Mouse (Mus musculus) liver, embryonic 14.5 days (tissue): ENCODE results near the gene Slc39a9. TPM values are rescaled to one million over a fixed set of nuclear protein-coding genes. Genes with fewer than 3 reads are reported as not detected.

Experiments
- ATAC-seq: fragments of 200-750 bp; cut with Nextera tagmentation; 2 replicates; pipeline ENCODE4 v1.8.0; 2017; ENCODE audit warnings: moderate number of reproducible peaks, mild to moderate bottlenecking, moderate library complexity; ENCODE audit not compliant: insufficient read depth
- DNase-seq, 3 experiments: peaks; one replicate each; pipeline ENCODE4 v3.0.0-alpha.2; 2012 to 2013; ENCODE audit warnings: low read depth in 3 of 3, low spot score in 3 of 3
- H3K27ac ChIP-seq: fragments of 300-500 bp; sonication (generic); 2 replicates; pipeline ENCODE4 v1.5.1; 2014; ENCODE audit warnings: moderate library complexity, mild to moderate bottlenecking, control low read depth, inconsistent platforms
- H3K27me3 ChIP-seq: fragments of 300-500 bp; sonication (generic); 2 replicates; pipeline ENCODE4 v1.6.1; 2014; ENCODE audit warnings: mild to moderate bottlenecking, low read length, moderate library complexity; ENCODE audit not compliant: control insufficient read depth, insufficient read depth
- H3K36me3 ChIP-seq: fragments of 300-500 bp; sonication (generic); replicated peaks from 2 replicates; pipeline ENCODE4 v1.6.1; 2014; ENCODE audit warnings: low read depth; ENCODE audit not compliant: control insufficient read depth, insufficient read depth
- H3K4me1 ChIP-seq, 2 experiments: fragments of 200-500 bp in 1 of 2; fragments of 300-500 bp in 1 of 2; sonication (generic) in 1 of 2; replicated peaks; 2 replicates each; pipeline ENCODE4 v1.6.1; 2012 to 2014; ENCODE audit warnings: antibody characterized with exemption in 1 of 2, inconsistent platforms in 1 of 2, low read length in 1 of 2; ENCODE audit not compliant: control insufficient read depth in 2 of 2, insufficient read depth in 2 of 2
- H3K4me2 ChIP-seq: fragments of 300-500 bp; sonication (generic); 2 replicates; pipeline ENCODE4 v1.6.1; 2014; ENCODE audit warnings: low read depth, mild to moderate bottlenecking, control low read depth, moderate library complexity
- H3K4me3 ChIP-seq, 2 experiments: fragments of 200-500 bp in 1 of 2; fragments of 300-500 bp in 1 of 2; sonication (generic) in 1 of 2; 2 replicates each; pipeline ENCODE4 v1.5.1; 2012 to 2014; ENCODE audit warnings: low read depth in 2 of 2, low read length in 2 of 2, mild to moderate bottlenecking in 2 of 2, control low read depth in 1 of 2, inconsistent platforms in 1 of 2, moderate library complexity in 1 of 2; ENCODE audit not compliant: insufficient read depth in 1 of 2
- H3K9ac ChIP-seq: fragments of 300-500 bp; sonication (generic); replicated peaks from 2 replicates; pipeline ENCODE4 v1.6.1; 2014; ENCODE audit warnings: mild to moderate bottlenecking, control low read depth, moderate library complexity
- H3K9me3 ChIP-seq: fragments of 300-500 bp; sonication (generic); 2 replicates; pipeline ENCODE4 v1.6.1; 2016; ENCODE audit warnings: low read length, mixed read lengths; ENCODE audit not compliant: control insufficient read depth
- CTCF ChIP-seq: IDR thresholded peaks from 2 replicates; pipeline ENCODE4 v1.5.1; 2016; ENCODE audit warnings: antibody characterized with exemption, low read depth, control low read depth
- EP300 ChIP-seq: IDR thresholded peaks from 2 replicates; pipeline ENCODE4 v1.6.1; 2016; ENCODE audit warnings: antibody characterized with exemption, low read depth
- WGBS: fragments of 180-500 bp; shearing (Covaris S2); extraction: QIAGEN DNeasy Blood & Tissue Kit; methylation state at CpG from one replicate; pipeline ENCODE4 v1.1.7; 2014; ENCODE audit not compliant: insufficient replicate concordance; 5-methylcytosine and 5-hydroxymethylcytosine counted together
- polyA plus RNA-seq, 2 experiments: library from polyadenylated mRNA; depleted of rRNA in 1 of 2; stranded (reverse) in 1 of 2; unstranded in 1 of 2; fragments of >200 nt; fragmentation: Nextera tagmentation in 1 of 2; extraction: Ambion mirVana in 1 of 2; gene quantifications; 2 replicates each; pipeline versions ENCODE4 v1.2.1 to v1.2.3; 2012 to 2014

The Slc39a9 gene
- polyA plus RNA-seq, 2 experiments = 9.6 to 10.1 TPM

DNA sequence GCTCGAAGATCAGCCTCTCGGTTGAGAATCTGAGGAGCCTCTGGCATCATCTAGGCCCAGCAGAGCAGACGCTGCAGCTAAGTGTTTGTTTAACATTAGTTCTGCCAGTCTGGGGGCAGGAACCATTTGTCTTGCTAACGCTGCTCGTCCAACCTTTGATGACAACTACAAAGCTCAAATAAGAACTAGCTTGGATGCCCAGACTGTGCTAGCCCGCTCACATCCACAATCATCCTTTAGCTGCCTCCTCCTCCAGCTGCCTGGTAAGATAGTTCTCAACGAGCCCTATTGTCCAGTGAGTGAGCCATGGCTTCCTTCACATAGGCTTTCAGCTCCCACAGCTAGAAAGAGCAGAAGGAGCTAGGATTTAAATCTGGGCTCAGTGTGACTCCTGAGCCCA lies 45.4 kb upstream of the Slc39a9 start:
- H3K4me3 ChIP-seq = no peak overlapping the region
- 49% methylated on average over 7 of the region's 7 CpGs for WGBS
- no peak overlapping the region for H3K27ac ChIP-seq
- H3K9ac ChIP-seq = no peak overlapping the region
- ATAC-seq = no peak
- H3K36me3 ChIP-seq = no peaks in the 10 kb centered on the region
- H3K9me3 ChIP-seq = no peaks in the 10 kb centered on the region
- peaks cover 0 to 24% of the 10 kb centered on the region in 2 experiments; a peak in 2 of 4 replicates for H3K4me1 ChIP-seq
- DNase-seq = no peak
- TF ChIP-seq CTCF (no peak), EP300 (no peak)
- H3K4me2 ChIP-seq = no peak overlapping the region
- no peaks in the 10 kb centered on the region for H3K27me3 ChIP-seq

DNA sequence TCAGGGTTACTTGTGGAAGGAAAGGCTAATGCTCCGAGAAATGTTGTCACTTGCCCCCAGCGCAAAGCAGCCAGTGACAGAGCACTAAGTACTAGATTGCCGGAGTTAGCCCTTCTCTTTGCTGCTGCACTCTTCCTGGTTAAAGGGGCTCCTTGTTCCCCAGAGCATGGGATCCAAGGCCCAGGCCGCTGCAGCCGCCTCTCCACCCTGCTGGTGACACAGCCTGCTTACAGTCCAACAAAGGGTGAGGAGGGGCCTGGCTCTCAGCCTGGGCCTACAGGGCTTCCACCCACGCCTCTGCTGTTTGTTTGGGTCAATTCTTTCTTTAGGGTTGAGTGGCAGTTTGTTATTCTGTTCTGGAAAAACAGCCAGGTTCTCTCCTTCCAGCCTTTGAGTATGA lies 44.9 kb upstream of the Slc39a9 start:
- H3K4me2 ChIP-seq = no peak overlapping the region
- peaks cover 0 to 29% of the 10 kb centered on the region in 2 experiments; a peak in 2 of 4 replicates for H3K4me1 ChIP-seq
- H3K36me3 ChIP-seq = no peaks in the 10 kb centered on the region
- H3K9ac ChIP-seq = no peak overlapping the region
- no peak for ATAC-seq
- no peaks in the 10 kb centered on the region for H3K27me3 ChIP-seq
- TF ChIP-seq EP300 = no peak
- peak; percentile 15; the same call in 1 of the 2 replicates for TF ChIP-seq CTCF
- 57% methylated on average over 6 of the region's 6 CpGs for WGBS
- DNase-seq = no peak
- no peaks in the 10 kb centered on the region for H3K9me3 ChIP-seq
- no peak overlapping the region for H3K27ac ChIP-seq
- H3K4me3 ChIP-seq = no peak overlapping the region

DNA sequence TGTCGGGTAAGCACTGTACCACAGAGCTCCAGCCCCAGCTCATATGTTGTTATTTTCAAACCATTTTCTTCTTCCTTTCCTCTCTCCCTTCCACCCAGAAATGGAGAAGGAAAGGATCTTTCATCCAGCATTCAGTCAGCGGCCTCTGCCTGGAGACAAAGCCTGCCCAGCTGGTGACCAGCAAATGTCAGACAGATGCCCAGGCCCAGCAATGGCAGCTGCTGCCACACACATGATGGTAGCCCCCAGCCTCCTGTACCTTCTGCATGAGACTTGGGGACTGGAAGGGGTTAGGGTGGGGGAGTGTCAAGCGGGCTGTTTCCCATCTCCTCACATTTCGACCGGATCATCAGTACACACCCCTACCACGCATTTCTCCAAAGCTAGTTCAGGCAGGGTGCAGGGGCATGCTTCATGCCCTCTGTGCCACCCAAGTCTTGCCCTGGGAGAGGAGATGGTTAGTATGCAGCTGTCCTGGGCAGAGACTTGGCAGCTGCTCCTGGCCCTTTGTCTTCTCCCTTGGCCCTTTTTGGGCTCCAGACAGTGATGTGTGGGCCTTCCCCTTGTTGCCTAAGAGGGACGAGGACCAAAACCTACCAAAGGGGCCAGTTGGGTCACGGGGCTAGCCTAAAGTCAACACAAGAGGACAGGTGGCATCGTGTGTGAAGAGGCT lies 42.0 kb upstream of the Slc39a9 start:
- H3K4me3 ChIP-seq = no peak overlapping the region
- no peak overlapping the region for H3K9ac ChIP-seq
- TF ChIP-seq CTCF (no peak), EP300 (no peak)
- peaks cover 0 to 18% of the 10 kb centered on the region in 2 experiments; a peak in 2 of 4 replicates for H3K4me1 ChIP-seq
- 71% methylated on average over 9 of the region's 9 CpGs for WGBS
- no peak for ATAC-seq
- no peaks in the 10 kb centered on the region for H3K9me3 ChIP-seq
- H3K36me3 ChIP-seq = no peaks in the 10 kb centered on the region
- no peak overlapping the region for H3K27ac ChIP-seq
- no peak for DNase-seq
- H3K4me2 ChIP-seq = no peak overlapping the region
- H3K27me3 ChIP-seq = no peaks in the 10 kb centered on the region

DNA sequence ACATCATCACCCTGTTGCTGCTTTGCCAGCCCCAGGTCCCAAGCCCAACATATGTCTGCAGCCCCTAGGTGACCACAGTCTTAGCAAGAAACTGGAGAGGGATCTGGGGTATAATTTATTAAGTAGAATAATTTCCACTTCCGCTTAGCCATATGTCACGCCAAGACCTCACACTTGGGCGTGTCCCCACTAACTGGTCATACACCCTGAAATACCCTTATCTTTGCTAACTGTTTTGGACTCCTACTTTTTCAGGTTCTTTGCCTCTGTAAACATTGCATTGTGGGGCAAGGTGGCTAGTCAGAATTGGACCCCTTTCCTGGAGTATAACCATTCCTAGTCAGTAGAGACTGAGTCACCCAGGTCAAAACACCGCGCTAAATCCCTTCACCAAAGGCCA lies 41.3 kb upstream of the Slc39a9 start:
- no peak overlapping the region for H3K4me2 ChIP-seq
- TF ChIP-seq EP300 (no peak), CTCF (no peak)
- H3K27ac ChIP-seq = no peak overlapping the region
- DNase-seq (no peak), ATAC-seq (no peak)
- H3K9ac ChIP-seq = no peak overlapping the region
- peaks cover 0 to 18% of the 10 kb centered on the region in 2 experiments; a peak in 2 of 4 replicates for H3K4me1 ChIP-seq
- no peaks in the 10 kb centered on the region for H3K9me3 ChIP-seq
- no peak overlapping the region for H3K4me3 ChIP-seq
- H3K27me3 ChIP-seq = no peaks in the 10 kb centered on the region
- 64% methylated on average over 5 of the region's 5 CpGs for WGBS
- no peaks in the 10 kb centered on the region for H3K36me3 ChIP-seq

DNA sequence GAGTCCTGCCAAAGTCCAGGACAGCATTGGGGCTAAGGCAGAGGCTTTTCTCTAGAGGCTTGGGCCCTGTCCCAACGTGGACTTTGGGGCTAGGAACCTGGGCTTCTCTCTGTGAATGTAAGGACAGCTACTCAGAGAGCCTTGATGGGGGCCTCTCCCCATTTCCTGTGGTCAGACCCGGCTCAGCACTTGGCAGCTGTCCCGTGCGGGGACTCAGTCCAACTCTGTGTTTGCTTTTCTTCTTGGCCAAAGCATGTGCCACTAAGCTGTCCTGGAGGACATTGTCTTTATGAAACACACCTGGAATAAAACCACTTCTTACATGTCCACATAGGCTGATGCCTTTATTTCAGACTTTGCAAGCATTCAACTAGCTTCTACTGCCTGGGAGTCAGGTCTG lies 40.1 kb upstream of the Slc39a9 start:
- no peak for ATAC-seq
- Histone ChIP-seq H3K36me3 (no peaks in the 10 kb centered on the region), H3K4me2 (no peak overlapping the region), H3K4me1 (peaks cover 0 to 18% of the 10 kb centered on the region in 2 experiments; a peak in 2 of 4 replicates), H3K4me3 (no peak overlapping the region), H3K27ac (no peak overlapping the region), H3K9ac (no peak overlapping the region), H3K9me3 (no peaks in the 10 kb centered on the region), H3K27me3 (no peaks in the 10 kb centered on the region)
- 12% methylated on average over 4 of the region's 4 CpGs for WGBS
- no peak for DNase-seq
- no peak for TF ChIP-seq CTCF
- no peak for TF ChIP-seq EP300
